Mouse (Mus musculus): ENCODE data around the gene Tctex1d4. TPM values are rescaled to one million over a fixed set of nuclear protein-coding genes. Genes with fewer than 3 reads are reported as not detected.

The Tctex1d4 gene
- polyA plus RNA-seq, 1 experiment, result 1.6 TPM

DNA sequence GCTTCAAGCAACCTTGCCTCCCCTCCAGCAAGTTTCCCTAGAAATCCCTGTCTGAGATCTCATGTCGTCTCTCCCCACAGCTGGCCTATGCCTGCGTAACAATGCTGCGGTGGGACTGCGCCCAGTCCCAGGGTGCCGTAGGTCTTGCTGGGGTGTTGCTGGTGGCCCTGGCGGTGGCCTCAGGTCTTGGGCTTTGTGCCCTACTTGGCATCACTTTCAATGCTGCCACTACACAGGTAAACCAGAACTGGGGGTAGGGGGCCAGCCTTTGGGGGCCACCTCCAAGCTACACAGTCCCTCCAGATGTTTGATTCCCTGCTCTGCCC lies 18.1 kb upstream of the Tctex1d4 start:
- H3K27ac ChIP-seq (ENCODE audit: insufficient read depth, low read length), result no peak overlapping the region
- TF ChIP-seq CTCF (IDR thresholded peaks at IDR 0.05; ENCODE audit: extremely low read depth, insufficient read depth, insufficient read length, insufficient replicate concordance), result no peak
- TF ChIP-seq POLR2A (IDR thresholded peaks at IDR 0.05; ENCODE audit: low read depth, low read length), result no peak
- no peaks in the 10 kb centered on the region for H3K27me3 ChIP-seq (ENCODE audit: control insufficient read depth, insufficient read depth, low read length)
- H3K36me3 ChIP-seq (ENCODE audit: control insufficient read depth, insufficient read depth, low read length), result no peaks in the 10 kb centered on the region
- no peaks in the 10 kb centered on the region for H3K4me1 ChIP-seq (ENCODE audit: control insufficient read depth, insufficient read depth, insufficient read length)
- no peak overlapping the region for H3K4me3 ChIP-seq (ENCODE audit: extremely low read depth, insufficient read depth, insufficient read length)
- WGBS, result 95% methylated on average over 6 of the region's 6 CpGs
- DNase-seq (ENCODE audit: low read depth in 1 of 2, low spot score in 2 of 2), result no peak

DNA sequence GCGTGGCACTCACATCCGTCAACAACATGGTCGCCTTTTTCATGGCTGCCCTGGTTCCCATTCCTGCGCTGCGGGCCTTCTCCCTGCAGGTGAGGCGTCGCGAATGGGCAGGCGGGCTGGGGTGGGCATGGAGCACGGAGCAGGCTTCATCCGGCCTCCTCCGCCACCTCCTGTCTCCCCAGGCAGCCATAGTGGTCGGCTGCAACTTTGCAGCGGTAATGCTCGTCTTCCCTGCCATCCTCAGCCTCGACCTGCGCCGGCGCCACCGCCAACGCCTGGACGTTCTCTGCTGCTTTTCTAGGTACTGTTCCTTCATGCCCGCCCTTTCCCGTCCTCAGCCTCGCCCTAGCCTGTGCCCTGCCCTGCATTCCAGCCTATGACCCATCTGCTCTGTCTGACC lies 17.3 kb upstream of the Tctex1d4 start:
- WGBS, result 96% methylated on average over 25 of the region's 25 CpGs
- Histone ChIP-seq H3K27ac (ENCODE audit: insufficient read depth, low read length) (no peak overlapping the region), H3K36me3 (ENCODE audit: control insufficient read depth, insufficient read depth, low read length) (no peaks in the 10 kb centered on the region), H3K4me1 (ENCODE audit: control insufficient read depth, insufficient read depth, insufficient read length) (no peaks in the 10 kb centered on the region), H3K27me3 (ENCODE audit: control insufficient read depth, insufficient read depth, low read length) (no peaks in the 10 kb centered on the region), H3K4me3 (ENCODE audit: extremely low read depth, insufficient read depth, insufficient read length) (no peak overlapping the region)
- no peak for DNase-seq (ENCODE audit: low read depth in 1 of 2, low spot score in 2 of 2)
- no peak for TF ChIP-seq CTCF (IDR thresholded peaks at IDR 0.05; ENCODE audit: extremely low read depth, insufficient read depth, insufficient read length, insufficient replicate concordance)
- TF ChIP-seq POLR2A (IDR thresholded peaks at IDR 0.05; ENCODE audit: low read depth, low read length), result no peak

DNA sequence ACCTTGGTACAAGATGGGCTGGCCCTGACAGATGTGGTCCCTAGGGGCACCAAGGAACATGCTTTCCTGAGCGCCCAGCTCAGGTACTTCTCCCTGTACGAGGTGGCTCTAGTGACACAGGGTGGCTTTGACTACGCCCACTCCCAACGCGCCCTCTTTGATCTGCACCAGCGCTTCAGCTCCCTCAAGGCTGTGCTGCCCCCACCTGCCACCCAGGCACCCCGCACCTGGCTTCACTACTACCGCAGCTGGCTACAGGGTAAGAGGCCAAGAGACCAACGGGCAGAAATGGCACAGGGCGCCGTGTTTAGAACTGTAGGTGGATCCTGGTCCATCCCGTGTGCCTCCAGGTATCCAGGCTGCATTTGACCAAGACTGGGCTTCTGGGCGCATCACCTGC lies 16.3 kb upstream of the Tctex1d4 start:
- Histone ChIP-seq H3K4me1 (ENCODE audit: control insufficient read depth, insufficient read depth, insufficient read length) (no peaks in the 10 kb centered on the region), H3K27me3 (ENCODE audit: control insufficient read depth, insufficient read depth, low read length) (no peaks in the 10 kb centered on the region), H3K4me3 (ENCODE audit: extremely low read depth, insufficient read depth, insufficient read length) (no peak overlapping the region), H3K36me3 (ENCODE audit: control insufficient read depth, insufficient read depth, low read length) (no peaks in the 10 kb centered on the region), H3K27ac (ENCODE audit: insufficient read depth, low read length) (no peak overlapping the region)
- no peak for DNase-seq (ENCODE audit: low read depth in 1 of 2, low spot score in 2 of 2)
- TF ChIP-seq POLR2A (IDR thresholded peaks at IDR 0.05; ENCODE audit: low read depth, low read length) (no peak), CTCF (IDR thresholded peaks at IDR 0.05; ENCODE audit: extremely low read depth, insufficient read depth, insufficient read length, insufficient replicate concordance) (no peak)
- WGBS, result 74% methylated on average over 13 of the region's 13 CpGs

DNA sequence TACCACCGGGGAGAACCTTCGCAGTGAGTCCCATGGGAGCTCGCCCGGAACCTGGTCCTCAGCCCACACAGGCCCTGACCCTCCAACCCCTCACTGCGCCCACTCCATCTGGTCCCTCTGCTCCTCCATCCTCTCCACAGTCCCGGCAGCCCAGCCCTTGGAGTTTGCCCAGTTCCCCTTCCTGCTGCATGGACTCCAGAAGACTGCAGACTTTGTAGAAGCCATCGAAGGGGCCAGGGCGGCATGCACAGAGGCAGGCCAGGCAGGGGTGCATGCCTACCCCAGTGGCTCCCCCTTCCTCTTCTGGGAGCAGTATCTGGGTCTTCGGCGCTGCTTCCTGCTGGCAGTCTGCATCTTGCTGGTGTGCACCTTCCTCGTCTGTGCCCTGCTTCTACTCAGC lies 15.6 kb upstream of the Tctex1d4 start:
- Histone ChIP-seq H3K4me3 (ENCODE audit: extremely low read depth, insufficient read depth, insufficient read length) (no peak overlapping the region), H3K36me3 (ENCODE audit: control insufficient read depth, insufficient read depth, low read length) (no peaks in the 10 kb centered on the region), H3K4me1 (ENCODE audit: control insufficient read depth, insufficient read depth, insufficient read length) (no peaks in the 10 kb centered on the region), H3K27me3 (ENCODE audit: control insufficient read depth, insufficient read depth, low read length) (no peaks in the 10 kb centered on the region), H3K27ac (ENCODE audit: insufficient read depth, low read length) (no peak overlapping the region)
- 77% methylated on average over 11 of the region's 11 CpGs for WGBS
- no peak for TF ChIP-seq POLR2A (IDR thresholded peaks at IDR 0.05; ENCODE audit: low read depth, low read length)
- TF ChIP-seq CTCF (IDR thresholded peaks at IDR 0.05; ENCODE audit: extremely low read depth, insufficient read depth, insufficient read length, insufficient replicate concordance), result no peak
- DNase-seq (ENCODE audit: low read depth in 1 of 2, low spot score in 2 of 2), result no peak

DNA sequence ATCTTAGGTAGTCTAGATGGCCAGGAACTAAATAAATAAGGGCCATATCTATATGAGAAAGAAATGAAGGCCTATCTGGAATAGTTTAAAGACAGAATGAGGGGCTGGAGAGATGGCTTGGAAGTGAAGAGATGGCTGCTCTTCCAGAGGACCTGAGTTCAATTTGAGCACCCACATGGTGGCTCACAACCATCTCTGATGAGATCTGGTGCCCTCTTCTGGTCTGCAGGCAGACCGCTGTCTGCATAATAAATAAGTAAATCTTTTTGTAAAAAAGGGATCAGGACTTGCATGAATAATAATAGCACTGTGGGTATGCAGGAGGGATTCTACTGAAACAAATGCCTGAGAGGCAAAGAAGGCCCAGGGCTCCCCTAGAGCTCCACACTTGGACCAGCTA lies 13.4 kb upstream of the Tctex1d4 start:
- H3K4me1 ChIP-seq (ENCODE audit: control insufficient read depth, insufficient read depth, insufficient read length), result no peaks in the 10 kb centered on the region
- no peaks in the 10 kb centered on the region for H3K27me3 ChIP-seq (ENCODE audit: control insufficient read depth, insufficient read depth, low read length)
- H3K4me3 ChIP-seq (ENCODE audit: extremely low read depth, insufficient read depth, insufficient read length), result no peak overlapping the region
- 93% methylated on average over 1 of the region's 1 CpGs for WGBS
- no peak overlapping the region for H3K27ac ChIP-seq (ENCODE audit: insufficient read depth, low read length)
- no peak for DNase-seq (ENCODE audit: low read depth in 1 of 2, low spot score in 2 of 2)
- no peaks in the 10 kb centered on the region for H3K36me3 ChIP-seq (ENCODE audit: control insufficient read depth, insufficient read depth, low read length)
- no peak for TF ChIP-seq CTCF (IDR thresholded peaks at IDR 0.05; ENCODE audit: extremely low read depth, insufficient read depth, insufficient read length, insufficient replicate concordance)
- no peak for TF ChIP-seq POLR2A (IDR thresholded peaks at IDR 0.05; ENCODE audit: low read depth, low read length)

DNA sequence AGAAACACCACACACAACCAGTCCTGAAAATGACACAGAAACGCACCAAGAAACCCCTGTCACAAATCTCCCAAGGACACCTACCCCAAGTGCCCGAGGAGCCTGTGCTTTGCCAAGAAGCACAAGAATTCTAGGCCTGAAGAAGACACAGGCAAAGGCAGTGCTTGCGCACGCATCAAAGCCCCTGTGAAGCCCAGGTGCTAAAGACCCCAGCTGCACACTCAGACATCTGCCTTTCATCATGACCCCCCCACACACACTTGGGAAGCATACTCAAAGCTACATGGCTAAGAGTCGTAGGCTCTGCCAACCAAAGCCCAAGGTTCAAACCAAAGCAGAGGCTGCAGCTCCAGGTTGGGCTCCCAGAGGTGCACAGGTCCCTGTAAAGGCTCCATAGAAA lies 11.0 kb upstream of the Tctex1d4 start:
- Histone ChIP-seq H3K4me1 (ENCODE audit: control insufficient read depth, insufficient read depth, insufficient read length) (no peaks in the 10 kb centered on the region; the same call in 1 of the 2 replicates), H3K27ac (ENCODE audit: insufficient read depth, low read length) (no peak overlapping the region), H3K36me3 (ENCODE audit: control insufficient read depth, insufficient read depth, low read length) (no peaks in the 10 kb centered on the region), H3K4me3 (ENCODE audit: extremely low read depth, insufficient read depth, insufficient read length) (no peak overlapping the region), H3K27me3 (ENCODE audit: control insufficient read depth, insufficient read depth, low read length) (no peaks in the 10 kb centered on the region)
- 84% methylated on average over 5 of the region's 5 CpGs for WGBS
- no peak for TF ChIP-seq POLR2A (IDR thresholded peaks at IDR 0.05; ENCODE audit: low read depth, low read length)
- no peak for TF ChIP-seq CTCF (IDR thresholded peaks at IDR 0.05; ENCODE audit: extremely low read depth, insufficient read depth, insufficient read length, insufficient replicate concordance)
- no peak for DNase-seq (ENCODE audit: low read depth in 1 of 2, low spot score in 2 of 2)

DNA sequence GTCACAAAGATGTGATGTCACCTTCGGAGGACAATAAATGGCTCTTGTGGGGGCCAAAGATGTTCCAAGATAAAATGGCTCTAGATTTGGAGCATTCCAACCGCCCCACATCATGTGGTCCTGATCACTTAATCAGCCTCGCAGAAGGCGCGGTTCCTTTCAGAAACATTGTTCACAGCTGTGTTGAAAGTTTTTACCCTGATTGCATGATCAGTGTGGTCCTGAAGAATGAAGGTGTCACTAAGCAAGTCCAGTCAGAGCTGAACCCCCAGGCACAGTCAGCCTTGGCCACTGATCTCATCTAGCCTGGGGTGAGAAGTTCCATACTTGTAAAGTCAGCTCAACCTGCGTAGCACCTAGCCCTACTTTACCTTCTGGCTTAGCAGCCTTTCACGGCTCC lies 8.7 kb upstream of the Tctex1d4 start:
- Histone ChIP-seq H3K27me3 (ENCODE audit: control insufficient read depth, insufficient read depth, low read length) (no peaks in the 10 kb centered on the region), H3K36me3 (ENCODE audit: control insufficient read depth, insufficient read depth, low read length) (no peaks in the 10 kb centered on the region), H3K4me3 (ENCODE audit: extremely low read depth, insufficient read depth, insufficient read length) (no peak overlapping the region), H3K27ac (ENCODE audit: insufficient read depth, low read length) (no peak overlapping the region), H3K4me1 (ENCODE audit: control insufficient read depth, insufficient read depth, insufficient read length) (peaks cover 2% of the 10 kb centered on the region; the same call in 1 of the 2 replicates)
- DNase-seq (ENCODE audit: low read depth in 1 of 2, low spot score in 2 of 2), result no peak
- WGBS, result 96% methylated on average over 7 of the region's 7 CpGs
- no peak for TF ChIP-seq POLR2A (IDR thresholded peaks at IDR 0.05; ENCODE audit: low read depth, low read length)

All from spleen, adult 2 months (tissue).